Mouse (Mus musculus) MEL (cell line): ENCODE data around the gene Sept8. TPM values are rescaled to one million over a fixed set of nuclear protein-coding genes. Genes with fewer than 3 reads are reported as not detected.
A peak's percentile ranks its signal among the peaks of the same experiment; 100 is the strongest.

Experiments
- DNase-seq: peaks from one replicate; pipeline ENCODE4 v3.0.0; 2011; ENCODE audit warnings: low read depth, low spot score
- H3K27ac ChIP-seq: 2 replicates; pipeline ENCODE4 v1.5.1; 2012; ENCODE audit warnings: low read depth, mild to moderate bottlenecking, control low read depth, low read length, moderate library complexity; ENCODE audit not compliant: control insufficient read depth
- H3K27me3 ChIP-seq, 2 experiments: fragments of 150-350 bp in 1 of 2; sonication (generic) in 1 of 2; 2 replicates each; pipeline ENCODE4 v1.6.1; 2012; ENCODE audit warnings: low read length in 2 of 2, mild to moderate bottlenecking in 2 of 2, improper control_type of control experiment in 1 of 2, moderate library complexity in 1 of 2; ENCODE audit not compliant: insufficient read depth in 2 of 2, control insufficient read depth in 1 of 2
- H3K36me3 ChIP-seq, 2 experiments: 2 replicates each; pipeline ENCODE4 v1.6.1; 2012 to 2014; ENCODE audit warnings: low read length in 2 of 2, improper control_type of control experiment in 1 of 2, inconsistent platforms in 1 of 2, mild to moderate bottlenecking in 1 of 2; ENCODE audit not compliant: insufficient read depth in 2 of 2, control insufficient read depth in 1 of 2
- H3K4me1 ChIP-seq, 2 experiments: fragments of 150-350 bp in 1 of 2; sonication (generic) in 1 of 2; 2 replicates each; pipeline ENCODE4 v1.6.1; 2012; ENCODE audit warnings: low read length in 2 of 2, improper control_type of control experiment in 1 of 2, mild to moderate bottlenecking in 1 of 2; ENCODE audit not compliant: insufficient read depth in 2 of 2, control insufficient read depth in 1 of 2
- H3K4me3 ChIP-seq, 2 experiments: fragments of 150-350 bp in 1 of 2; sonication (generic) in 1 of 2; 2 replicates each; pipeline ENCODE4 v1.5.1; 2012; ENCODE audit warnings: low read depth in 2 of 2, low read length in 2 of 2, mild to moderate bottlenecking in 2 of 2, moderate library complexity in 2 of 2, control low read depth in 1 of 2, improper control_type of control experiment in 1 of 2; ENCODE audit not compliant: control insufficient read depth in 1 of 2, insufficient read depth in 1 of 2
- H3K79me2 ChIP-seq: 2 replicates; pipeline ENCODE4 v1.6.1; 2012; ENCODE audit warnings: mild to moderate bottlenecking, low read length, moderate library complexity; ENCODE audit not compliant: control insufficient read depth, poor library complexity, insufficient read depth
- H3K9ac ChIP-seq: 2 replicates; pipeline ENCODE4 v1.6.1; 2012; ENCODE audit warnings: low read depth, mild to moderate bottlenecking, control low read depth, low read length, moderate library complexity; ENCODE audit not compliant: control insufficient read depth, poor library complexity, severe bottlenecking
- H3K9me3 ChIP-seq: fragments of 150-350 bp; sonication (generic); replicated peaks from 2 replicates; pipeline ENCODE4 v1.6.1; 2012; ENCODE audit warnings: mild to moderate bottlenecking, low read length, improper control_type of control experiment, moderate library complexity; ENCODE audit not compliant: insufficient read depth
- BHLHE40 ChIP-seq: IDR thresholded peaks from 2 replicates; pipeline ENCODE4 v1.6.1; 2012; ENCODE audit warnings: low read depth, mild to moderate bottlenecking, inconsistent platforms, low read length, improper control_type of control experiment, borderline replicate concordance
- CHD2 ChIP-seq: IDR thresholded peaks from 2 replicates; pipeline ENCODE4 v1.6.1; 2011; ENCODE audit warnings: low read length, improper control_type of control experiment
- E2F4 ChIP-seq: IDR thresholded peaks from 2 replicates; pipeline ENCODE4 v1.6.1; 2011; ENCODE audit warnings: low read depth, low read length, improper control_type of control experiment, borderline replicate concordance
- EP300 ChIP-seq, 2 experiments: IDR thresholded peaks; 2 replicates each; pipeline ENCODE4 v1.6.1; 2011; ENCODE audit warnings: improper control_type of control experiment in 2 of 2, low read length in 2 of 2, low read depth in 1 of 2, mild to moderate bottlenecking in 1 of 2
- GABPA ChIP-seq: IDR thresholded peaks from 2 replicates; pipeline ENCODE4 v1.6.1; 2012; ENCODE audit warnings: low read depth, mild to moderate bottlenecking, inconsistent platforms, low read length, improper control_type of control experiment, moderate library complexity
- GATA1 ChIP-seq: IDR thresholded peaks from 2 replicates; pipeline ENCODE4 v1.6.1; 2011; ENCODE audit warnings: low read depth, low read length, improper control_type of control experiment
- HCFC1 ChIP-seq: IDR thresholded peaks from 2 replicates; pipeline ENCODE4 v1.6.1; 2012; ENCODE audit warnings: low read depth, mild to moderate bottlenecking, inconsistent platforms, low read length, improper control_type of control experiment, moderate library complexity
- KAT2A ChIP-seq: conservative IDR thresholded peaks from 2 replicates; pipeline ENCODE4 v1.6.1; 2012; ENCODE audit warnings: low read depth, low read length, improper control_type of control experiment, inconsistent platforms
- MAFK ChIP-seq: IDR thresholded peaks from 2 replicates; pipeline ENCODE4 v1.6.1; 2011; ENCODE audit warnings: low read depth, mild to moderate bottlenecking, low read length, improper control_type of control experiment, borderline replicate concordance
- MAX ChIP-seq: IDR thresholded peaks from 2 replicates; pipeline ENCODE4 v1.6.1; 2011; ENCODE audit warnings: low read length, improper control_type of control experiment
- MAZ ChIP-seq: IDR thresholded peaks from 2 replicates; pipeline ENCODE4 v1.6.1; 2012; ENCODE audit warnings: low read depth, mild to moderate bottlenecking, inconsistent platforms, low read length, improper control_type of control experiment
- MEF2A ChIP-seq: IDR thresholded peaks from 2 replicates; pipeline ENCODE4 v1.6.1; 2014; ENCODE audit warnings: low read depth, mild to moderate bottlenecking, inconsistent platforms, low read length, improper control_type of control experiment; ENCODE audit not compliant: poor library complexity, insufficient replicate concordance, severe bottlenecking; ENCODE audit errors: extremely low read depth
- MXI1 ChIP-seq: IDR thresholded peaks from 2 replicates; pipeline ENCODE4 v1.6.1; 2011; ENCODE audit warnings: mild to moderate bottlenecking, low read depth, low read length, improper control_type of control experiment
- MYB ChIP-seq: IDR thresholded peaks from 2 replicates; pipeline ENCODE4 v1.6.1; 2011; ENCODE audit warnings: mild to moderate bottlenecking, low read depth, low read length, improper control_type of control experiment
- MYC ChIP-seq: IDR thresholded peaks from 2 replicates; pipeline ENCODE4 v1.6.1; 2011; ENCODE audit warnings: low read depth, mild to moderate bottlenecking, low read length, improper control_type of control experiment, moderate library complexity
- NELFE ChIP-seq: IDR thresholded peaks from 2 replicates; pipeline ENCODE4 v1.6.1; 2011; ENCODE audit warnings: low read depth, low read length, improper control_type of control experiment
- NRF1 ChIP-seq: IDR thresholded peaks from 2 replicates; pipeline ENCODE4 v1.6.1; 2014; ENCODE audit warnings: low read depth, mild to moderate bottlenecking, inconsistent platforms, low read length, improper control_type of control experiment, moderate library complexity; ENCODE audit not compliant: poor library complexity, insufficient read depth, severe bottlenecking
- POLR2A ChIP-seq, 2 experiments: IDR thresholded peaks; 2 replicates each; pipeline ENCODE4 v1.6.1; 2011 to 2012; ENCODE audit warnings: low read length in 2 of 2, mild to moderate bottlenecking in 2 of 2, control low read depth in 1 of 2, improper control_type of control experiment in 1 of 2, low read depth in 1 of 2, moderate library complexity in 1 of 2; ENCODE audit not compliant: control insufficient read depth in 1 of 2, insufficient read depth in 1 of 2, poor library complexity in 1 of 2
- POLR2AphosphoS5 ChIP-seq: IDR thresholded peaks from 2 replicates; pipeline ENCODE4 v1.6.1; 2012; ENCODE audit warnings: low read depth, borderline replicate concordance, mild to moderate bottlenecking, inconsistent platforms, low read length, moderate library complexity, mixed read lengths
- RAD21 ChIP-seq: IDR thresholded peaks from 2 replicates; pipeline ENCODE4 v1.6.1; 2011; ENCODE audit warnings: mild to moderate bottlenecking, low read depth, low read length, improper control_type of control experiment
- RCOR1 ChIP-seq: IDR thresholded peaks from 2 replicates; pipeline ENCODE4 v1.6.1; 2012; ENCODE audit warnings: low read depth, mild to moderate bottlenecking, inconsistent platforms, low read length, improper control_type of control experiment
- SIN3A ChIP-seq: IDR thresholded peaks from 2 replicates; pipeline ENCODE4 v1.6.1; 2012; ENCODE audit warnings: low read length, improper control_type of control experiment, inconsistent platforms
- TAL1 ChIP-seq: IDR thresholded peaks from 2 replicates; pipeline ENCODE4 v1.6.1; 2012; ENCODE audit warnings: mild to moderate bottlenecking, inconsistent platforms, low read length, moderate library complexity, mixed read lengths
- TBP ChIP-seq: IDR thresholded peaks from 2 replicates; pipeline ENCODE4 v1.8.0; 2011; ENCODE audit warnings: low read depth, low read length, improper control_type of control experiment
- TCF12 ChIP-seq: IDR thresholded peaks from 2 replicates; pipeline ENCODE4 v1.6.1; 2014; ENCODE audit warnings: low read depth, mild to moderate bottlenecking, inconsistent platforms, low read length, improper control_type of control experiment, moderate library complexity
- UBTF ChIP-seq: IDR thresholded peaks from 2 replicates; pipeline ENCODE4 v1.6.1; 2012; ENCODE audit warnings: low read depth, mild to moderate bottlenecking, inconsistent platforms, low read length, improper control_type of control experiment, moderate library complexity, borderline replicate concordance; ENCODE audit not compliant: insufficient read depth
- USF1 ChIP-seq: IDR thresholded peaks from 2 replicates; pipeline ENCODE4 v1.6.1; 2014; ENCODE audit warnings: low read depth, mild to moderate bottlenecking, inconsistent platforms, low read length, improper control_type of control experiment, moderate library complexity
- ZKSCAN1 ChIP-seq: IDR thresholded peaks from 2 replicates; pipeline ENCODE4 v1.6.1; 2012; ENCODE audit warnings: low read depth, mild to moderate bottlenecking, inconsistent platforms, low read length, improper control_type of control experiment, moderate library complexity
- ZMIZ1 ChIP-seq: IDR thresholded peaks from 2 replicates; pipeline ENCODE4 v1.6.1; 2012; ENCODE audit warnings: low read depth, mild to moderate bottlenecking, inconsistent platforms, low read length, improper control_type of control experiment, moderate library complexity
- ZNF384 ChIP-seq: IDR thresholded peaks from 2 replicates; pipeline ENCODE4 v1.6.1; 2012; ENCODE audit warnings: low read depth, mild to moderate bottlenecking, inconsistent platforms, low read length, improper control_type of control experiment
- polyA plus RNA-seq, 2 experiments: library from polyadenylated mRNA; stranded (reverse) in 1 of 2; unstranded in 1 of 2; fragments of >175 nt in 1 of 2; fragments of >200 nt in 1 of 2; gene quantifications; 2 replicates each; pipeline versions ENCODE4 v1.2.1 to v1.2.4; 2012; ENCODE audit warnings: low replicate concordance in 2 of 2, low read depth in 1 of 2; ENCODE audit not compliant: insufficient read length in 2 of 2, insufficient read depth in 1 of 2, missing spikeins in 1 of 2
- total RNA-seq: library from RNA; depleted of rRNA; stranded (reverse); fragments of 300-350 nt; gene quantifications from 2 replicates; pipeline ENCODE4 v1.2.3, GENCODE M21; 2012

Gene Sept8
- total and polyA plus RNA-seq, 3 experiments = 196 to 294 (median 278) TPM

GRCm38 (mm10) chr11:53516775-53517627 lies 2.1 kb upstream of the Sept8 start (continued):
- TF ChIP-seq TCF12 (peak; percentile 45; the same call in 1 of the 2 replicates), EP300 (IDR thresholded peaks at IDR 0.05; ENCODE audit: low read depth in 1 of 2, low read length in 2 of 2) (peak; percentile 11 to 48; a peak in 1 of 4 replicates), CHD2 (no peak; the same call in 1 of the 2 replicates), USF1 (peak; percentile 90), MAZ (no peak), NRF1 (no peak), E2F4 (no peak), UBTF (no peak), RCOR1 (peak; percentile 39; the same call in 1 of the 2 replicates), BHLHE40 (peak; percentile 6; the same call in 1 of the 2 replicates), MAFK (no peak), RAD21 (no peak)

GRCm38 (mm10) chr11:53518759-53519158 lies 298 bp upstream of the Sept8 start:
- no peaks in the 10 kb centered on the region for H3K9me3 ChIP-seq
- H3K9ac ChIP-seq = peak overlapping the region; percentile 95
- DNase-seq = peak; percentile 95
- H3K27ac ChIP-seq = peak overlapping the region; percentile 98
- H3K36me3 ChIP-seq = peaks cover 4 to 40% of the 10 kb centered on the region in 2 experiments; a peak in 3 of 4 replicates
- H3K4me3 ChIP-seq = peak overlapping the region; percentile 70 to 75
- no peaks in the 10 kb centered on the region for H3K27me3 ChIP-seq
- peaks cover 43% of the 10 kb centered on the region for H3K79me2 ChIP-seq
- H3K4me1 ChIP-seq = peaks cover 27 to 41% of the 10 kb centered on the region in 2 experiments
- TF ChIP-seq RCOR1 = peak; percentile 72; the same call in 1 of the 2 replicates
- TF ChIP-seq GABPA = no peak
- TF ChIP-seq POLR2A (IDR thresholded peaks at IDR 0.05; ENCODE audit: control insufficient read depth in 1 of 2, insufficient read depth in 1 of 2, low read depth in 1 of 2, low read length in 2 of 2, poor library complexity in 1 of 2) = peak; percentile 29 to 81; a peak in 2 of 4 replicates
- TF ChIP-seq USF1 = peak; percentile 57; the same call in 1 of the 2 replicates
- TF ChIP-seq CHD2 = 0 out of 2 replicates have a peak, but pooled peaks have one; percentile 22
- peak; percentile 95 for TF ChIP-seq TBP
- peak; percentile 84; the same call in 1 of the 2 replicates for TF ChIP-seq ZMIZ1
- no peak for TF ChIP-seq MEF2A
- TF ChIP-seq MAX = peak; percentile 80
- TF ChIP-seq UBTF = no peak
- TF ChIP-seq GATA1 = peak; percentile 92
- TF ChIP-seq RAD21 = no peak
- peak; percentile 93 to 94 for TF ChIP-seq EP300 (IDR thresholded peaks at IDR 0.05; ENCODE audit: low read depth in 1 of 2, low read length in 2 of 2)
- TF ChIP-seq TAL1 = peak; percentile 91
- peak; percentile 81 for TF ChIP-seq MYC
- TF ChIP-seq ZNF384 = 0 out of 2 replicates have a peak, but pooled peaks have one; percentile 59
- TF ChIP-seq ZKSCAN1 = no peak
- peak; percentile 91 for TF ChIP-seq TCF12
- no peak for TF ChIP-seq POLR2AphosphoS5
- peak; percentile 90 for TF ChIP-seq BHLHE40
- no peak for TF ChIP-seq E2F4
- peak; percentile 96 for TF ChIP-seq SIN3A
- peak; percentile 82 for TF ChIP-seq NELFE
- peak; percentile 73; the same call in 1 of the 2 replicates for TF ChIP-seq HCFC1
- peak; percentile 22; the same call in 1 of the 2 replicates for TF ChIP-seq KAT2A
- TF ChIP-seq MYB = peak; percentile 32; the same call in 1 of the 2 replicates
- peak; percentile 79 for TF ChIP-seq MXI1
